Comparison of ENCODE assay signal across 18 mouse cellular contexts in the genomic region with DNA sequence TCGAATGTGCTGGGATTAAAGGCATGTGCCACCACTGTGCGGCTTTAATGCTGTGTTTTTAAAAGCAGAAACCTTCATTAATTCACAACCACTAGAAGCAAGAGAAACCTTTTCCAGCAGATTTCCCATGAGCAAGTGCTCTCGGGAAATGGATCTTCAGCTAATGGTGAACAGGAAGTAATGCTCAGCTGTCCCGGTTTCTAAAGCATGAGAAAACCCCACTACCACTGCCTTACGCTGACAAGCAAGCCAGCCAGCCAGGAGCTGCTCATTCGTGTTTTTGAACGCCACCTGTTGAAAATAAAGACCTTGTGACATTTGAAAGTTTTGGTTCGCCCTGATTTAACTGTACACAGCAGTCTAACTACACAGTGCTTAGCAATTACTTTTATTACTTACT.
DNase-seq lines count a peak whose midpoint lies in the region; ATAC-seq and TF ChIP-seq lines count a peak whose summit lies in the region.
"Had no signal": no experiment of that assay in that cellular context is flagged by ENCODE, and none has a peak within 500 bp of the region (broad histone marks: within the 10 kb centered on the region; RNA-seq: fewer than 3 reads in every experiment).

No protein-coding gene starts in this region.

- no peak overlapping the region for H3K9ac ChIP-seq in heart, embryonic 11.5 days (ENCODE audit: low read depth, low read length)
- no peak overlapping the region for H3K9ac ChIP-seq in liver, adult 2 months (ENCODE audit: low read depth, low read length)
- H3K9ac ChIP-seq in liver, embryonic 12.5 days: no peak overlapping the region
- H3K9ac ChIP-seq: limb, embryonic 12.5 days; midbrain, embryonic 13.5 days had no signal

- intact Hi-C loops in left cerebral cortex, adult 2 months (cut with DNase I): loop anchor here (5.0 to 10.0 kb wide), 3 partner anchors 517 to 1427 kb away; no protein-coding TSS in a partner anchor

- no peak for ATAC-seq in heart, embryonic 11.5 days (replicated peaks; ENCODE audit: insufficient number of reproducible peaks, low FRiP score, low TSS enrichment)
- no peak for ATAC-seq in liver, embryonic 12.5 days
- ATAC-seq: CD4-positive, CD25-positive, alpha-beta regulatory T cell, adult 4 months; forebrain, embryonic 16.5 days; intestine, postnatal 0 days; midbrain, embryonic 13.5 days had no signal

- H3K36me3 ChIP-seq in heart, embryonic 11.5 days (ENCODE audit: control insufficient read depth, insufficient read depth, low read length): no peaks in the 10 kb centered on the region
- no peaks in the 10 kb centered on the region for H3K36me3 ChIP-seq in liver, adult 2 months (ENCODE audit: control insufficient read depth, insufficient read depth, low read length)
- H3K36me3 ChIP-seq in liver, embryonic 12.5 days: no peaks in the 10 kb centered on the region
- H3K36me3 ChIP-seq: hindbrain, embryonic 10.5 days; limb, embryonic 12.5 days; midbrain, embryonic 13.5 days had no signal

- H3K9me3 ChIP-seq in heart, embryonic 11.5 days (replicated peaks; ENCODE audit: control insufficient read depth, low read length): no peaks in the 10 kb centered on the region
- no peaks in the 10 kb centered on the region for H3K9me3 ChIP-seq in liver, embryonic 12.5 days (replicated peaks)
- H3K9me3 ChIP-seq: hindbrain, embryonic 10.5 days; limb, embryonic 12.5 days; midbrain, embryonic 13.5 days had no signal

- peak; percentile 19 for DNase-seq in heart, adult 8-10 months (ENCODE audit: low spot score)
- DNase-seq in liver, adult 2 months (ENCODE audit: extremely low read depth, low read depth, low spot score): peak; percentile 8
- DNase-seq in kidney, postnatal 14 days: peak; percentile 19
- DNase-seq in frontal cortex, adult 2 months (ENCODE audit: extremely low spot score in 1 of 2, low spot score in 1 of 2): no peak
- DNase-seq in left cerebral cortex, adult 2 months (ENCODE audit: extremely low spot score in 1 of 2, low spot score in 2 of 2): no peak
- DNase-seq: cerebellum, adult 18-20 months; layer of hippocampus, postnatal 36 days; lung, postnatal 4 days; thymus, postnatal 14 days had no signal

- no peak for TF ChIP-seq CTCF in liver, adult 2 months (IDR thresholded peaks at IDR 0.05; ENCODE audit: low read depth, low read length)
- TF ChIP-seq CTCF in bone marrow macrophage, adult 2 months (IDR thresholded peaks at IDR 0.05; ENCODE audit: low read depth, low read length): no peak
- no peak for TF ChIP-seq CTCF in left cerebral cortex, adult 2 months (IDR thresholded peaks at IDR 0.05)

- H3K4me3 ChIP-seq in heart, embryonic 11.5 days (ENCODE audit: low read depth, low read length): no peak overlapping the region
- no peak overlapping the region for H3K4me3 ChIP-seq in liver, adult 2 months (ENCODE audit: insufficient read depth, low read depth, low read length)
- no peak overlapping the region for H3K4me3 ChIP-seq in liver, embryonic 12.5 days
- no peak overlapping the region for H3K4me3 ChIP-seq in bone marrow macrophage, adult 2 months (ENCODE audit: insufficient read depth, low read length)
- H3K4me3 ChIP-seq in left cerebral cortex, adult 2 months: no peak overlapping the region
- H3K4me3 ChIP-seq: hindbrain, embryonic 10.5 days; limb, embryonic 12.5 days; midbrain, embryonic 13.5 days had no signal

- H3K4me1 ChIP-seq in heart, embryonic 11.5 days (ENCODE audit: control insufficient read depth, insufficient read depth, low read length): peaks cover 6% of the 10 kb centered on the region; the same call in 1 of the 2 replicates
- H3K4me1 ChIP-seq in liver, adult 2 months (ENCODE audit: control insufficient read depth, insufficient read depth, low read length): no peaks in the 10 kb centered on the region; the same call in 1 of the 2 replicates
- 0 out of 2 replicates have a peak, but pooled peaks cover 4% of the 10 kb centered on the region for H3K4me1 ChIP-seq in liver, embryonic 12.5 days
- H3K4me1 ChIP-seq in bone marrow macrophage, adult 2 months (ENCODE audit: control insufficient read depth, insufficient read depth, low read length): peaks cover 24% of the 10 kb centered on the region

- no peak overlapping the region for H3K27ac ChIP-seq in heart, embryonic 11.5 days (ENCODE audit: low read depth, low read length)
- peak overlapping the region; percentile 38; the same call in 1 of the 2 replicates for H3K27ac ChIP-seq in liver, adult 2 months (replicated peaks; ENCODE audit: insufficient read depth, low read depth, low read length)
- no peak overlapping the region for H3K27ac ChIP-seq in liver, embryonic 12.5 days
- peak overlapping the region; percentile 95 for H3K27ac ChIP-seq in bone marrow macrophage, adult 2 months (ENCODE audit: insufficient read depth, low read depth, low read length)
- no peak overlapping the region for H3K27ac ChIP-seq in left cerebral cortex, adult 2 months
- H3K27ac ChIP-seq: hindbrain, embryonic 10.5 days; limb, embryonic 12.5 days; midbrain, embryonic 13.5 days had no signal

- no peaks in the 10 kb centered on the region for H3K27me3 ChIP-seq in heart, embryonic 11.5 days (ENCODE audit: control insufficient read depth, insufficient read depth, low read length)
- H3K27me3 ChIP-seq in liver, adult 2 months (ENCODE audit: control insufficient read depth, insufficient read depth, low read length): no peaks in the 10 kb centered on the region
- H3K27me3 ChIP-seq in liver, embryonic 12.5 days (replicated peaks): no peaks in the 10 kb centered on the region

- TF ChIP-seq POLR2A in liver, adult 2 months (IDR thresholded peaks at IDR 0.05; ENCODE audit: extremely low read depth, insufficient read depth, low read length): no peak
- no peak for TF ChIP-seq POLR2A in bone marrow macrophage, adult 2 months (IDR thresholded peaks at IDR 0.05; ENCODE audit: borderline replicate concordance, low read depth, low read length)

- 79% methylated on average over 8 of the region's 8 CpGs for WGBS in heart, embryonic 11.5 days (ENCODE audit: insufficient replicate concordance)
- WGBS in liver, adult 2 months: 77% methylated on average over 8 of the region's 8 CpGs
- whole genome bisulfite sequencing in liver, embryonic 12.5 days (ENCODE audit: insufficient replicate concordance): 61% methylated on average over 8 of the region's 8 CpGs

- H3K79me2 ChIP-seq in liver, adult 2 months (ENCODE audit: control insufficient read depth, insufficient read depth, low read length): no peaks in the 10 kb centered on the region

- H3K4me2 ChIP-seq in heart, embryonic 11.5 days: no peak overlapping the region
- H3K4me2 ChIP-seq in liver, embryonic 12.5 days: no peak overlapping the region
- H3K4me2 ChIP-seq: limb, embryonic 12.5 days; midbrain, embryonic 13.5 days had no signal

Comparison
In these comparisons a context has a peak if more than half of its experiments do, and no peak if none do; other contexts are left out.
1. H3K27ac ChIP-seq: peak in liver, adult 2 months (single experiment) and bone marrow macrophage, adult 2 months (single experiment); none in heart, embryonic 11.5 days (single experiment), liver, embryonic 12.5 days (single experiment) and left cerebral cortex, adult 2 months (single experiment).
2. DNase-seq: peak in heart, adult 8-10 months (single experiment), liver, adult 2 months (single experiment) and kidney, postnatal 14 days (single experiment); none in frontal cortex, adult 2 months (0 of 2) and left cerebral cortex, adult 2 months (0 of 2).